Mouse (Mus musculus) lung, embryonic 15.5 days (tissue): Measurements from ENCODE around the gene Nos2. TPM values are rescaled to one million over a fixed set of nuclear protein-coding genes. Genes with fewer than 3 reads are reported as not detected.

ENCODE experiments used
- ATAC-seq: fragments of 200-750 bp; cut with Nextera tagmentation; 2 replicates; pipeline ENCODE4 v1.8.0; 2017; ENCODE audit warnings: moderate number of reproducible peaks, borderline replicate concordance; ENCODE audit not compliant: low FRiP score, low TSS enrichment; ENCODE audit errors: extremely low read depth
- H3K27ac ChIP-seq: fragments of 300-500 bp; sonication (generic); 2 replicates; pipeline ENCODE4 v1.5.1; 2015; ENCODE audit warnings: moderate library complexity, mild to moderate bottlenecking, inconsistent platforms
- H3K27me3 ChIP-seq: fragments of 300-500 bp; sonication (generic); 2 replicates; pipeline ENCODE4 v1.6.1; 2015; ENCODE audit warnings: inconsistent platforms
- H3K36me3 ChIP-seq: fragments of 300-500 bp; sonication (generic); 2 replicates; pipeline ENCODE4 v1.6.1; 2015; ENCODE audit warnings: inconsistent platforms
- H3K4me1 ChIP-seq: fragments of 300-500 bp; sonication (generic); 2 replicates; pipeline ENCODE4 v1.6.1; 2015; ENCODE audit warnings: inconsistent platforms
- H3K4me2 ChIP-seq: fragments of 300-500 bp; sonication (generic); 2 replicates; pipeline ENCODE4 v1.6.1; 2015; ENCODE audit warnings: inconsistent platforms, mild to moderate bottlenecking, moderate library complexity
- H3K4me3 ChIP-seq: fragments of 300-500 bp; sonication (generic); 2 replicates; pipeline ENCODE4 v1.5.1; 2015; ENCODE audit warnings: mild to moderate bottlenecking, inconsistent platforms
- H3K9ac ChIP-seq: fragments of 300-500 bp; sonication (generic); 2 replicates; pipeline ENCODE4 v1.6.1; 2015; ENCODE audit warnings: inconsistent platforms
- H3K9me3 ChIP-seq: fragments of 300-500 bp; sonication (generic); 2 replicates; pipeline ENCODE4 v1.6.1; 2016; ENCODE audit warnings: inconsistent platforms
- WGBS: fragments of 180-500 bp; shearing (Covaris S2); methylation state at CpG from one replicate; pipeline ENCODE4 v1.1.7; 2015; 5-methylcytosine and 5-hydroxymethylcytosine counted together
- polyA plus RNA-seq: library from polyadenylated mRNA; unstranded; fragments of >200 nt; fragmentation: Nextera tagmentation; extraction: Ambion mirVana; gene quantifications from 2 replicates; pipeline ENCODE4 v1.2.1, GENCODE M21; 2015

Gene Nos2
- polyA plus RNA-seq = 3.4 and 3.8 TPM in 2 replicates

- Histone ChIP-seq H3K27me3 (peaks cover 24% of the 10 kb centered on the region), H3K4me2 (no peak within 1 kb of the TSS), H3K36me3 (no peaks in the 10 kb centered on the region), H3K4me3 (no peak within 1 kb of the TSS), H3K9ac (no peak within 1 kb of the TSS), H3K9me3 (no peaks in the 10 kb centered on the region), H3K27ac (no peak within 1 kb of the TSS), H3K4me1 (peaks cover 11% of the 10 kb centered on the region; the same call in 1 of the 2 replicates)
- ATAC-seq = no peak
- WGBS = 49% methylated on average over 6 of the region's 6 CpGs
Observed at GRCm38 (mm10) chr11:78920411-78920939, at the start of gene Nos2. Gene Nos2 (plus strand): TSS chr11:78920787.

- no peak for ATAC-seq
- Histone ChIP-seq H3K27ac (no peak overlapping the region), H3K36me3 (no peaks in the 10 kb centered on the region), H3K4me2 (no peak overlapping the region), H3K27me3 (no peaks in the 10 kb centered on the region), H3K4me3 (no peak overlapping the region), H3K9ac (no peak overlapping the region), H3K9me3 (no peaks in the 10 kb centered on the region), H3K4me1 (peaks cover 6% of the 10 kb centered on the region; the same call in 1 of the 2 replicates)
- 84% methylated on average over 4 of the region's 4 CpGs for WGBS
Observed at GRCm38 (mm10) chr11:78870891-78871290, 49.7 kb upstream of the Nos2 start.

GRCm38 (mm10) chr11:78872782-78873181, 47.8 kb upstream of the Nos2 start:
- Histone ChIP-seq H3K27me3 (no peaks in the 10 kb centered on the region), H3K4me3 (no peak overlapping the region), H3K36me3 (no peaks in the 10 kb centered on the region), H3K27ac (no peak overlapping the region), H3K4me2 (no peak overlapping the region), H3K4me1 (peaks cover 6% of the 10 kb centered on the region; the same call in 1 of the 2 replicates), H3K9me3 (no peaks in the 10 kb centered on the region), H3K9ac (no peak overlapping the region)
- no peak for ATAC-seq
- 20% methylated on average over 2 of the region's 2 CpGs for WGBS

GRCm38 (mm10) chr11:78879727-78880126, 40.9 kb upstream of the Nos2 start:
- H3K9ac ChIP-seq = no peak overlapping the region
- no peak for ATAC-seq
- no peaks in the 10 kb centered on the region for H3K9me3 ChIP-seq
- WGBS = 85% methylated on average over 3 of the region's 3 CpGs
- no peak overlapping the region for H3K27ac ChIP-seq
- H3K4me1 ChIP-seq = no peaks in the 10 kb centered on the region
- H3K36me3 ChIP-seq = no peaks in the 10 kb centered on the region
- no peak overlapping the region for H3K4me2 ChIP-seq
- no peaks in the 10 kb centered on the region for H3K27me3 ChIP-seq
- H3K4me3 ChIP-seq = no peak overlapping the region

- Histone ChIP-seq H3K4me2 (no peak overlapping the region), H3K4me1 (peaks cover 9% of the 10 kb centered on the region; the same call in 1 of the 2 replicates), H3K36me3 (no peaks in the 10 kb centered on the region), H3K27ac (no peak overlapping the region), H3K4me3 (no peak overlapping the region), H3K9me3 (no peaks in the 10 kb centered on the region), H3K9ac (no peak overlapping the region), H3K27me3 (no peaks in the 10 kb centered on the region)
- 78% methylated on average over 1 of the region's 1 CpGs for WGBS
- no peak for ATAC-seq
Observed at GRCm38 (mm10) chr11:78886693-78887092, 33.9 kb upstream of the Nos2 start.

GRCm38 (mm10) chr11:78887102-78887971, 33.2 kb upstream of the Nos2 start:
- H3K4me2 ChIP-seq = no peak overlapping the region
- no peaks in the 10 kb centered on the region for H3K9me3 ChIP-seq
- peak; percentile 87 for ATAC-seq
- no peaks in the 10 kb centered on the region for H3K36me3 ChIP-seq
- 0 out of 2 replicates have a peak overlapping the region, but pooled peaks have one; percentile 7 for H3K27ac ChIP-seq
- H3K27me3 ChIP-seq = no peaks in the 10 kb centered on the region
- H3K4me1 ChIP-seq = peaks cover 9% of the 10 kb centered on the region; the same call in 1 of the 2 replicates
- no peak overlapping the region for H3K9ac ChIP-seq
- H3K4me3 ChIP-seq = no peak overlapping the region
- 34% methylated on average over 9 of the region's 9 CpGs for WGBS

GRCm38 (mm10) chr11:78889156-78889555, 31.4 kb upstream of the Nos2 start:
- peaks cover 9% of the 10 kb centered on the region; the same call in 1 of the 2 replicates for H3K4me1 ChIP-seq
- no peak for ATAC-seq
- H3K36me3 ChIP-seq = no peaks in the 10 kb centered on the region
- H3K4me3 ChIP-seq = no peak overlapping the region
- WGBS = 89% methylated on average over 4 of the region's 4 CpGs
- no peak overlapping the region for H3K9ac ChIP-seq
- no peaks in the 10 kb centered on the region for H3K27me3 ChIP-seq
- no peak overlapping the region for H3K27ac ChIP-seq
- no peaks in the 10 kb centered on the region for H3K9me3 ChIP-seq
- H3K4me2 ChIP-seq = no peak overlapping the region

- Histone ChIP-seq H3K9me3 (no peaks in the 10 kb centered on the region), H3K4me3 (no peak overlapping the region), H3K4me1 (no peaks in the 10 kb centered on the region), H3K27me3 (no peaks in the 10 kb centered on the region), H3K36me3 (no peaks in the 10 kb centered on the region), H3K27ac (no peak overlapping the region), H3K4me2 (no peak overlapping the region), H3K9ac (no peak overlapping the region)
- no peak for ATAC-seq
- WGBS = 63% methylated on average over 7 of the region's 7 CpGs
Observed at GRCm38 (mm10) chr11:78896357-78897123, 24.0 kb upstream of the Nos2 start.

- no peaks in the 10 kb centered on the region for H3K9me3 ChIP-seq
- WGBS = 74% methylated on average over 6 of the region's 6 CpGs
- ATAC-seq = no peak
- no peak overlapping the region for H3K9ac ChIP-seq
- no peak overlapping the region for H3K4me2 ChIP-seq
- no peaks in the 10 kb centered on the region for H3K27me3 ChIP-seq
- no peaks in the 10 kb centered on the region for H3K36me3 ChIP-seq
- no peaks in the 10 kb centered on the region for H3K4me1 ChIP-seq
- H3K4me3 ChIP-seq = no peak overlapping the region
- H3K27ac ChIP-seq = no peak overlapping the region
Observed at GRCm38 (mm10) chr11:78915473-78915872, 5.1 kb upstream of the Nos2 start.

GRCm38 (mm10) chr11:78916410-78916809, 4.2 kb upstream of the Nos2 start:
- Histone ChIP-seq H3K27me3 (no peaks in the 10 kb centered on the region), H3K9ac (no peak overlapping the region), H3K4me2 (no peak overlapping the region), H3K9me3 (no peaks in the 10 kb centered on the region), H3K36me3 (no peaks in the 10 kb centered on the region), H3K4me3 (no peak overlapping the region), H3K27ac (no peak overlapping the region), H3K4me1 (no peaks in the 10 kb centered on the region)
- 64% methylated on average over 1 of the region's 1 CpGs for WGBS
- no peak for ATAC-seq

GRCm38 (mm10) chr11:78919745-78920144, 842 bp upstream of the Nos2 start:
- WGBS = 59% methylated on average over 4 of the region's 4 CpGs
- Histone ChIP-seq H3K36me3 (no peaks in the 10 kb centered on the region), H3K27ac (no peak overlapping the region), H3K9ac (no peak overlapping the region), H3K4me3 (no peak overlapping the region), H3K4me1 (peaks cover 5% of the 10 kb centered on the region; the same call in 1 of the 2 replicates), H3K4me2 (no peak overlapping the region), H3K9me3 (no peaks in the 10 kb centered on the region), H3K27me3 (peaks cover 16% of the 10 kb centered on the region)
- no peak for ATAC-seq
